Mouse (Mus musculus): ENCODE data around the gene Mras. TPM values are rescaled to one million over a fixed set of nuclear protein-coding genes. Genes with fewer than 3 reads are reported as not detected.

Gene Mras
- total and polyA plus RNA-seq, 3 experiments, result 0.17 TPM; not detected in 2

- H3K79me2 ChIP-seq (ENCODE audit: control insufficient read depth, insufficient read depth, low read length, poor library complexity), result no peaks in the 10 kb centered on the region
- DNase-seq (ENCODE audit: low read depth, low spot score), result no peak
- H3K4me1 ChIP-seq (ENCODE audit: control insufficient read depth in 1 of 2, insufficient read depth in 2 of 2, low read length in 2 of 2), result no peaks in the 10 kb centered on the region
- no peak overlapping the region for H3K4me3 ChIP-seq (ENCODE audit: control insufficient read depth in 1 of 2, insufficient read depth in 1 of 2, low read depth in 2 of 2, low read length in 2 of 2)
- no peak overlapping the region for H3K27ac ChIP-seq (ENCODE audit: control insufficient read depth, low read depth, low read length)
- no peak for TF ChIP-seq NELFE (IDR thresholded peaks at IDR 0.05; ENCODE audit: low read depth, low read length)
- TF ChIP-seq RCOR1 (IDR thresholded peaks at IDR 0.05; ENCODE audit: low read depth, low read length), result no peak
- TF ChIP-seq ETS1 (IDR thresholded peaks at IDR 0.05; ENCODE audit: low read depth, low read length), result no peak
- TF ChIP-seq TBP (IDR thresholded peaks at IDR 0.05; ENCODE audit: low read depth, low read length), result no peak
- no peak for TF ChIP-seq UBTF (IDR thresholded peaks at IDR 0.05; ENCODE audit: borderline replicate concordance, insufficient read depth, low read depth, low read length)
- no peak for TF ChIP-seq POLR2A (IDR thresholded peaks at IDR 0.05; ENCODE audit: control insufficient read depth in 1 of 2, insufficient read depth in 1 of 2, low read depth in 1 of 2, low read length in 2 of 2, poor library complexity in 1 of 2)
- TF ChIP-seq TAL1 (IDR thresholded peaks at IDR 0.05; ENCODE audit: low read length), result no peak
- TF ChIP-seq MYB (IDR thresholded peaks at IDR 0.05; ENCODE audit: low read depth, low read length), result no peak
- TF ChIP-seq NRF1 (IDR thresholded peaks at IDR 0.05; ENCODE audit: insufficient read depth, low read depth, low read length, poor library complexity, severe bottlenecking), result no peak
- TF ChIP-seq MXI1 (IDR thresholded peaks at IDR 0.05; ENCODE audit: low read depth, low read length), result no peak
- no peak for TF ChIP-seq POLR2AphosphoS2 (IDR thresholded peaks at IDR 0.05; ENCODE audit: low read length)
- TF ChIP-seq MEF2A (IDR thresholded peaks at IDR 0.05; ENCODE audit: extremely low read depth, insufficient replicate concordance, low read depth, low read length, poor library complexity, severe bottlenecking), result no peak
- TF ChIP-seq CHD2 (IDR thresholded peaks at IDR 0.05; ENCODE audit: low read length), result no peak
- TF ChIP-seq KAT2A (conservative IDR thresholded peaks at IDR 0.05; ENCODE audit: low read depth, low read length), result no peak
- no peak for TF ChIP-seq EP300 (IDR thresholded peaks at IDR 0.05; ENCODE audit: low read depth in 1 of 2, low read length in 2 of 2)
- TF ChIP-seq E2F4 (IDR thresholded peaks at IDR 0.05; ENCODE audit: borderline replicate concordance, low read depth, low read length), result no peak
- no peak for TF ChIP-seq USF1 (IDR thresholded peaks at IDR 0.05; ENCODE audit: low read depth, low read length)
- no peak for TF ChIP-seq SMC3 (IDR thresholded peaks at IDR 0.05; ENCODE audit: low read depth, low read length)
- no peak for TF ChIP-seq ZC3H11A (IDR thresholded peaks at IDR 0.05; ENCODE audit: low read depth, low read length)
- TF ChIP-seq JUND (IDR thresholded peaks at IDR 0.05; ENCODE audit: low read depth, low read length), result no peak
- peaks cover 0 to 8% of the 10 kb centered on the region in 2 experiments; a peak in 1 of 4 replicates for H3K27me3 ChIP-seq (ENCODE audit: control insufficient read depth in 1 of 2, insufficient read depth in 2 of 2, low read length in 2 of 2)
- no peaks in the 10 kb centered on the region for H3K36me3 ChIP-seq (ENCODE audit: control insufficient read depth in 1 of 2, insufficient read depth in 2 of 2, low read length in 2 of 2)
- H3K9ac ChIP-seq (ENCODE audit: control insufficient read depth, low read depth, low read length, poor library complexity, severe bottlenecking), result no peak overlapping the region
- H3K9me3 ChIP-seq (replicated peaks; ENCODE audit: insufficient read depth, low read length), result no peaks in the 10 kb centered on the region
Observed at GRCm38 (mm10) chr9:99429845-99430244, 7.3 kb downstream of the Mras start.

GRCm38 (mm10) chr9:99428601-99429331, 8.4 kb downstream of the Mras start:
- Histone ChIP-seq H3K27me3 (ENCODE audit: control insufficient read depth in 1 of 2, insufficient read depth in 2 of 2, low read length in 2 of 2) (peaks cover 0 to 8% of the 10 kb centered on the region in 2 experiments; a peak in 1 of 4 replicates), H3K27ac (ENCODE audit: control insufficient read depth, low read depth, low read length) (no peak overlapping the region), H3K9ac (ENCODE audit: control insufficient read depth, low read depth, low read length, poor library complexity, severe bottlenecking) (no peak overlapping the region), H3K4me3 (ENCODE audit: control insufficient read depth in 1 of 2, insufficient read depth in 1 of 2, low read depth in 2 of 2, low read length in 2 of 2) (no peak overlapping the region), H3K36me3 (ENCODE audit: control insufficient read depth in 1 of 2, insufficient read depth in 2 of 2, low read length in 2 of 2) (no peaks in the 10 kb centered on the region), H3K79me2 (ENCODE audit: control insufficient read depth, insufficient read depth, low read length, poor library complexity) (no peaks in the 10 kb centered on the region), H3K4me1 (ENCODE audit: control insufficient read depth in 1 of 2, insufficient read depth in 2 of 2, low read length in 2 of 2) (no peaks in the 10 kb centered on the region), H3K9me3 (replicated peaks; ENCODE audit: insufficient read depth, low read length) (no peaks in the 10 kb centered on the region)
- no peak for DNase-seq (ENCODE audit: low read depth, low spot score)
- TF ChIP-seq ELF1 (IDR thresholded peaks at IDR 0.05; ENCODE audit: low read depth, low read length), result no peak
- TF ChIP-seq TAL1 (IDR thresholded peaks at IDR 0.05; ENCODE audit: low read length), result no peak
- no peak for TF ChIP-seq NELFE (IDR thresholded peaks at IDR 0.05; ENCODE audit: low read depth, low read length)
- TF ChIP-seq ZC3H11A (IDR thresholded peaks at IDR 0.05; ENCODE audit: low read depth, low read length), result no peak
- no peak for TF ChIP-seq ZNF384 (IDR thresholded peaks at IDR 0.05; ENCODE audit: low read depth, low read length)
- TF ChIP-seq ZKSCAN1 (IDR thresholded peaks at IDR 0.05; ENCODE audit: low read depth, low read length), result no peak
- TF ChIP-seq BHLHE40 (IDR thresholded peaks at IDR 0.05; ENCODE audit: borderline replicate concordance, low read depth, low read length), result no peak
- TF ChIP-seq KAT2A (conservative IDR thresholded peaks at IDR 0.05; ENCODE audit: low read depth, low read length), result no peak
- TF ChIP-seq UBTF (IDR thresholded peaks at IDR 0.05; ENCODE audit: borderline replicate concordance, insufficient read depth, low read depth, low read length), result no peak
- TF ChIP-seq POLR2AphosphoS5 (IDR thresholded peaks at IDR 0.05; ENCODE audit: borderline replicate concordance, low read depth, low read length), result no peak
- no peak for TF ChIP-seq MXI1 (IDR thresholded peaks at IDR 0.05; ENCODE audit: low read depth, low read length)
- no peak for TF ChIP-seq MAZ (IDR thresholded peaks at IDR 0.05; ENCODE audit: low read depth, low read length)
- no peak for TF ChIP-seq MAX (IDR thresholded peaks at IDR 0.05; ENCODE audit: low read length)
- no peak for TF ChIP-seq TCF12 (IDR thresholded peaks at IDR 0.05; ENCODE audit: low read depth, low read length)
- no peak for TF ChIP-seq USF2 (IDR thresholded peaks at IDR 0.05; ENCODE audit: borderline replicate concordance in 1 of 2, insufficient read depth in 1 of 2, low read depth in 1 of 2, low read length in 2 of 2)
- no peak for TF ChIP-seq EP300 (IDR thresholded peaks at IDR 0.05; ENCODE audit: low read depth in 1 of 2, low read length in 2 of 2)
- no peak for TF ChIP-seq SIN3A (IDR thresholded peaks at IDR 0.05; ENCODE audit: low read length)
